Mouse (Mus musculus): ENCODE measurements around the gene Lgals9. TPM values are rescaled to one million over a fixed set of nuclear protein-coding genes. Genes with fewer than 3 reads are reported as not detected.
A peak's percentile ranks its signal among the peaks of the same experiment; 100 is the strongest.
"Not testable (repeated sequence)": the region's sequence is repeated elsewhere in the genome, so short reads cannot be mapped to it uniquely, and the experiment has no call there.

The Lgals9 gene
- polyA plus RNA-seq, 1 experiment from 2014 or later, result 64.8 TPM

DNA sequence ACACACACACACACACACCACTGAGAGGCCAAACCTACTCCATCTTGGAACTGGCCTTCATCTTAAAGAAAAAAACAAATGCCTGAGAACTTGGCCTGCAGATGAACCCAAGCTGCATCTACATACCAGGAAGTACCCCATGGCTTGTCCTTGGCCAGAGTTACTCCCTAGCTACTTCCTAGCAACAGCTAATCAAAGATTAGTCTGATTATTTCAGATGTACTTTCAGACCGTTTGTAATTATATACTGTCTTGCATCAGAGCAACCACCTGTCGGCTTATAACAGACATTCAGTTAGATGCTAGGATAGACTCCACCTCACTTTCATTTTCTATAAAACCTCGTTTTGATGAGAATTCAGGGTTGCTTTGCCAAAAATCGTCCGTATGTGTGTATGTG, 21.7 kb upstream of the Lgals9 start:
- Histone ChIP-seq H3K27ac (0 out of 2 replicates have a peak overlapping the region, but pooled peaks have one; percentile 21), H3K4me1 (replicated peaks) (peaks cover 60% of the 10 kb centered on the region), H3K9ac (no peak overlapping the region), H3K4me2 (no peak overlapping the region), H3K9me3 (replicated peaks) (no peaks in the 10 kb centered on the region), H3K36me3 (no peaks in the 10 kb centered on the region), H3K27me3 (no peaks in the 10 kb centered on the region), H3K4me3 (replicated peaks) (no peak overlapping the region)
- DNase-seq, result no peak
- 58% methylated on average over 5 of the region's 5 CpGs for WGBS (ENCODE audit: insufficient replicate concordance)
- no peak for ATAC-seq (ENCODE audit: low read depth)

DNA sequence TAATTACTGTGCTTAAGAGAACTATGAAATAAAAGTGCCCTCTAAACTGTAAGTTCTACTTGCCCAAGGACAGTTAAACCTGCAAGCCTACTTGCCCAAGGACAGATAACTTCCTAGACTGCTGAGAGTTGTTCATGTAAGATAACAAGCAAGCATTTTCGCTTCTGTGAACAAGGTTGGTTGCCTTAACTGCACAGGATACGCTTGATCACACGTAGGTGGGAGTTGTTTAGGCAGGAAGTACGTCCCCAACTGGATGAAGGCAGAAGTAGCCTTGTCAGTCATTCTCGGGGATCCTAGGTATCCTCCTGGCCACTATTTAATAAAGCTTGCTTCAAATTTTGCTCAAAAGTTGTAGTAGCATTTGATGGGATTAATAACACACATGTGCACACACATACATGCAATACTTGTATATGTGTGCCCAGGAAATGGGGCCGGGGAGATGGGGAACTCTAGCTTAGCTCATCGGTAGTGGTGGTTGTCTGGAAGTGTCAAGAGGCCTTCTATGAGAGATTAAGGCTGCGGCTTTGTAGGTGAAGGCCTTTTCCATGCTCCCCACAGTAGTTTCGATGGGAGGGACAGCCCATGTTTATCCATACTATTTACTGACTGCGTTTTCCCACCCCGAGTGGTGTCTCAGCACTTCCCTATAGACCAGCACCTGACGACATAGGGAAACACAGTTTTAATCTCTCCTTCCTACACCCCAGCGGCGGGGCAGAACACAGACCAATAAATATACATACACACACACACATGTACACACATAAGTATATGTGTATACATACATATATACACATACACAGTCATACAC, 21.0 kb upstream of the Lgals9 start:
- WGBS (ENCODE audit: insufficient replicate concordance), result 44% methylated on average over 14 of the region's 14 CpGs
- DNase-seq, result peak; percentile 31

GRCm38 (mm10) chr11:79003769-79004638, 19.3 kb upstream of the Lgals9 start:
- Histone ChIP-seq H3K9ac (no peak overlapping the region), H3K4me1 (replicated peaks) (peaks cover 60% of the 10 kb centered on the region), H3K27ac (peak overlapping the region; percentile 40), H3K9me3 (replicated peaks) (no peaks in the 10 kb centered on the region), H3K27me3 (no peaks in the 10 kb centered on the region), H3K4me2 (no peak overlapping the region; the same call in 1 of the 2 replicates), H3K36me3 (no peaks in the 10 kb centered on the region), H3K4me3 (replicated peaks) (no peak overlapping the region)
- DNase-seq (no peak), ATAC-seq (ENCODE audit: low read depth) (no peak; the same call in 1 of the 2 replicates)
- 41% methylated on average over 10 of the region's 10 CpGs for whole genome bisulfite sequencing (ENCODE audit: insufficient replicate concordance)

More for the DNA sequence above, 21.0 kb upstream of the Lgals9 start:
- peak overlapping the region; percentile 21; the same call in 1 of the 2 replicates for H3K27ac ChIP-seq
- H3K36me3 ChIP-seq, result no peaks in the 10 kb centered on the region
- no peaks in the 10 kb centered on the region for H3K27me3 ChIP-seq
- H3K9ac ChIP-seq, result no peak overlapping the region
- H3K4me3 ChIP-seq (replicated peaks), result no peak overlapping the region
- no peaks in the 10 kb centered on the region for H3K9me3 ChIP-seq (replicated peaks)
- H3K4me1 ChIP-seq (replicated peaks), result peaks cover 60% of the 10 kb centered on the region
- no peak overlapping the region for H3K4me2 ChIP-seq
- peak; percentile 74 for ATAC-seq (ENCODE audit: low read depth)

- H3K4me2 ChIP-seq, result no peak overlapping the region; the same call in 1 of the 2 replicates
- H3K4me1 ChIP-seq (replicated peaks), result peaks cover 54% of the 10 kb centered on the region
- no peaks in the 10 kb centered on the region for H3K9me3 ChIP-seq (replicated peaks)
- peak overlapping the region; percentile 40 for H3K27ac ChIP-seq
- 40% methylated on average over 11 of the region's 11 CpGs for WGBS (ENCODE audit: insufficient replicate concordance)
- H3K9ac ChIP-seq, result no peak overlapping the region
- H3K36me3 ChIP-seq, result no peaks in the 10 kb centered on the region
- DNase-seq (no peak), ATAC-seq (ENCODE audit: low read depth) (peak; percentile 54)
- no peak overlapping the region for H3K4me3 ChIP-seq (replicated peaks)
- H3K27me3 ChIP-seq, result no peaks in the 10 kb centered on the region
Measured at GRCm38 (mm10) chr11:79003053-79003768, 18.5 kb upstream of the Lgals9 start.

DNA sequence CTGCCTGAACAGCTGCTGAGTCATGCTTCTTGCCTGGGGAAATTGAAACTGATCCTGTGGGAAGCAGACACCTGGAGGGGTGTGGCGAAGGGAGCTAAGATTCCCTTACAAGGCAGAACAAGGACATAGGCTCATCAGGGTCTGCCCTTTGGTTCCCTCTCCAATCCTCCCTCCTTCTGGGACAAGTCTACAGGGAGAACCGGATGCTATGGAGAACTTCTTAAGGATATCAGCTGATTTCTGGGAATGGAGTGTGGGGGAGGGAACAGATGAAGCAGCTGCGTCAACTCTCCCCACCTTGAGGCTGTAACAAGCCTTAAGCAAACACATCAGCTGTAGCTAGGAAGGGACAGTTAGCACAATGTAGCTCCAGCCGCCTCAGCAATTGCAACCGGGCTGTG, 17.8 kb upstream of the Lgals9 start:
- no peak for ATAC-seq (ENCODE audit: low read depth)

GRCm38 (mm10) chr11:79001871-79002270, 17.1 kb upstream of the Lgals9 start:
- DNase-seq, result no peak
- peak overlapping the region; percentile 15; the same call in 1 of the 2 replicates for H3K27ac ChIP-seq
- H3K4me2 ChIP-seq, result no peak overlapping the region
- 64% methylated on average over 4 of the region's 4 CpGs for WGBS (ENCODE audit: insufficient replicate concordance)
- H3K9ac ChIP-seq, result no peak overlapping the region
- H3K9me3 ChIP-seq (replicated peaks), result no peaks in the 10 kb centered on the region
- H3K4me1 ChIP-seq (replicated peaks), result peaks cover 46% of the 10 kb centered on the region
- H3K4me3 ChIP-seq (replicated peaks), result no peak overlapping the region
- no peaks in the 10 kb centered on the region for H3K36me3 ChIP-seq
- no peak for ATAC-seq (ENCODE audit: low read depth)
- no peaks in the 10 kb centered on the region for H3K27me3 ChIP-seq

More for the DNA sequence above, 17.8 kb upstream of the Lgals9 start:
- H3K9me3 ChIP-seq (replicated peaks), result no peaks in the 10 kb centered on the region
- H3K4me1 ChIP-seq (replicated peaks), result peaks cover 48% of the 10 kb centered on the region
- no peak overlapping the region for H3K9ac ChIP-seq
- DNase-seq, result no peak
- H3K36me3 ChIP-seq, result no peaks in the 10 kb centered on the region
- no peak overlapping the region for H3K4me2 ChIP-seq
- H3K27ac ChIP-seq, result peak overlapping the region; percentile 40
- WGBS (ENCODE audit: insufficient replicate concordance), result 35% methylated on average over 5 of the region's 5 CpGs
- H3K4me3 ChIP-seq (replicated peaks), result no peak overlapping the region
- H3K27me3 ChIP-seq, result no peaks in the 10 kb centered on the region

DNA sequence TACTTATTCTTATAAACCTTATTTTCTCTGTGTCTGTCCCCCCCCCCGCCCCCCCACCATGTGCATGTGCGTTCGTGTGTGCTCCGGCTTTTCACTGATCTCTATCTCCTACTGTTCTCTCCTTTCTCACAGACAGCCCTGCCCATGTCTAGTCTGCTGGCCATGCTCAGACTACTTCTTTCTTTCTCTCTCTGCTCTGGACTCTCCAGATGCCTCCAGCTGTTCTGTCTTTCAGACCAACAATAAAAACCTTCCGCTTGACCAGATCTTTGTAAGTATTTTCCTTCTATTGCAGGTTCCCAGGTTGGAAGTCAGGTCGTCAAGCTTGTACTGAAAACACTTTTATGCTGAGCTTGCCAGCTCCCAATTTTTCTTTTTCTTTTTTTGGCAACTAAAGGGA, 14.4 kb upstream of the Lgals9 start:
- DNase-seq (no peak), ATAC-seq (ENCODE audit: low read depth) (no peak)
- H3K27me3 ChIP-seq, result no peaks in the 10 kb centered on the region
- H3K9me3 ChIP-seq (replicated peaks), result no peaks in the 10 kb centered on the region
- 48% methylated on average over 6 of the region's 6 CpGs for WGBS (ENCODE audit: insufficient replicate concordance)
- no peak overlapping the region for H3K4me3 ChIP-seq (replicated peaks)
- H3K36me3 ChIP-seq, result no peaks in the 10 kb centered on the region
- peaks cover 23% of the 10 kb centered on the region for H3K4me1 ChIP-seq (replicated peaks)
- no peak overlapping the region for H3K27ac ChIP-seq
- H3K9ac ChIP-seq, result no peak overlapping the region
- no peak overlapping the region for H3K4me2 ChIP-seq

DNA sequence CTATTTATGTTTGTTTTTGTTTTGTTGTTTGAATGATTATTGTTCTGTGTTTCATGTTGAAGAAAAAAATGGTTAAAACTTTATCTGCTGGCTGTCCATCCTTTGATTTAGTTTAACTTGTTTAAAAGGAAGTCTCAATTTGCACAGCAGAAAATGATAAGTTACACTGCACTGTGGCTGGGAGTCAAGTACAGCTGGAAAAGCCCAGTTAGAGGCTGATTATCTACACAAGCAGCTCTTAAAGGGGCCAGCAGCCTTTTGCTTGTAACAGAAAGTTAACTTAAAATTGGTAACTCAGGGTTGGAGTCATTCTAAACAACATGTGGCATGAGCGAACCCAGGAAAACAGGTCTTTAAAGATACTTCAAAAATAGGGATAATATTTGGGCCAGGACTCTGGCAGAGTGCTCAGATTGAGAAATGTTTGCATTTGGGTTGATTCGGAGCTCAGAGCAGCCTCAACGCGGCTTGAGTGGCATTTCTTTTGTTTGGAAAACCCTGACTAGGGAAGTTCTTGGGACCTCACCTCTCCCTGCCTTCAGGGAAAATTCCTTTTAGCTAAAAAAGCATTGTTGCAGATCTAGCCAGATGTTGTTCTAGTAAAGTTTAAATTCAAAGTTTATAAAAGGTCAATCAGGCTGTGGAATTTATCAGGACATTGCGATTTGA, 6.3 kb upstream of the Lgals9 start:
- H3K36me3 ChIP-seq; H3K9me3 ChIP-seq (replicated peaks); H3K27me3 ChIP-seq; H3K9ac ChIP-seq; H3K4me3 ChIP-seq (replicated peaks); H3K4me1 ChIP-seq (replicated peaks); DNase-seq; H3K4me2 ChIP-seq; H3K27ac ChIP-seq; ATAC-seq (ENCODE audit: low read depth): not testable (repeated sequence)
- 64% methylated on average over 5 of the region's 5 CpGs for WGBS (ENCODE audit: insufficient replicate concordance)

- 83% methylated on average over 9 of the region's 9 CpGs for WGBS (ENCODE audit: insufficient replicate concordance)
- H3K9me3 ChIP-seq (replicated peaks), result 0 out of 2 replicates have a peak, but pooled peaks cover 2% of the 10 kb centered on the region
- no peaks in the 10 kb centered on the region for H3K27me3 ChIP-seq
- peaks cover 8% of the 10 kb centered on the region for H3K4me1 ChIP-seq (replicated peaks)
- H3K4me2 ChIP-seq, result no peak overlapping the region
- ATAC-seq (ENCODE audit: low read depth) (no peak), DNase-seq (no peak)
- no peaks in the 10 kb centered on the region for H3K36me3 ChIP-seq
- H3K9ac ChIP-seq, result no peak overlapping the region
- H3K27ac ChIP-seq, result no peak overlapping the region
- H3K4me3 ChIP-seq (replicated peaks), result no peak overlapping the region
Measured at GRCm38 (mm10) chr11:78990096-78990495, 5.3 kb upstream of the Lgals9 start.

GRCm38 (mm10) chr11:78989206-78989605, 4.5 kb upstream of the Lgals9 start:
- H3K4me1 ChIP-seq (replicated peaks), result peaks cover 17% of the 10 kb centered on the region
- ATAC-seq (ENCODE audit: low read depth); H3K4me3 ChIP-seq (replicated peaks); H3K9me3 ChIP-seq (replicated peaks); DNase-seq; H3K27ac ChIP-seq; H3K27me3 ChIP-seq; H3K4me2 ChIP-seq; H3K9ac ChIP-seq; H3K36me3 ChIP-seq: not testable (repeated sequence)
- WGBS (ENCODE audit: insufficient replicate concordance), result 73% methylated on average over 11 of the region's 11 CpGs
